ENCODE assay signal across 10 mouse cellular contexts in the genomic region with DNA sequence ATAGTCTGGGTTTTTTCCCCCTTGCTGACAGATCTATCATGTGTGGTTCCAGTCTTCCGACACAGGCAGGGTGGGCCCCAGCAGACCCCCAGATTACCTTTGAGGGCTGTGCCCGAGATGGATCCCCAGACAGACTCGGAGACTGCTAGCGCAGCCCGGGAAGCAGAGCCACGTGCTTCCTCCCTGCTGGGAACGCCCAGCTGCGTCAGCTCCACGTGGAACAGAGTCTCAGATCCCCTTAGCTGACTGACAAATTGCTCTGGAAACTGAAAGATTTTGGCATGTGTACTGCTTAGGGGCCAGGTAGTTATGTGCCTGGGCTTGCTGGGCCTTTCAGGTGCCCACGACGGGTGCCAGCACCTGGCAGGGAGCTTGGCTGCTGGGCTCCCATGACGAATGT. TPM values are rescaled to one million over a fixed set of nuclear protein-coding genes. Genes with fewer than 3 reads are reported as not detected.
DNase-seq lines count a peak whose midpoint lies in the region; ATAC-seq and TF ChIP-seq lines count a peak whose summit lies in the region.
"Had no signal": no experiment of that assay in that cellular context is flagged by ENCODE, and none has a peak within 500 bp of the region (broad histone marks: within the 10 kb centered on the region; RNA-seq: fewer than 3 reads in every experiment).

No protein-coding gene starts in this region.

- H3K4me1 ChIP-seq in midbrain, embryonic 10.5 days = peaks cover 11% of the 10 kb centered on the region; the same call in 1 of the 2 replicates
- H3K4me1 ChIP-seq in midbrain, postnatal 0 days (ENCODE audit: insufficient read depth, low read length) = no peaks in the 10 kb centered on the region
- peaks cover 12% of the 10 kb centered on the region; the same call in 1 of the 2 replicates for H3K4me1 ChIP-seq in embryonic facial prominence, embryonic 14.5 days (ENCODE audit: control insufficient read depth, insufficient read depth, low read length)
- 0 out of 2 replicates have a peak, but pooled peaks cover 4% of the 10 kb centered on the region for H3K4me1 ChIP-seq in limb, embryonic 14.5 days (ENCODE audit: control insufficient read depth, insufficient read depth, low read length)
- H3K4me1 ChIP-seq: lung, embryonic 15.5 days had no signal

- peak overlapping the region; percentile 57; the same call in 1 of the 2 replicates for H3K27ac ChIP-seq in midbrain, embryonic 10.5 days (replicated peaks)
- H3K27ac ChIP-seq in midbrain, postnatal 0 days (ENCODE audit: low read depth, low read length) = no peak overlapping the region
- peak overlapping the region; percentile 65 for H3K27ac ChIP-seq in embryonic facial prominence, embryonic 14.5 days (replicated peaks; ENCODE audit: low read depth, low read length)
- no peak overlapping the region; the same call in 1 of the 2 replicates for H3K27ac ChIP-seq in limb, embryonic 14.5 days (replicated peaks; ENCODE audit: low read depth, low read length)
- H3K27ac ChIP-seq: lung, embryonic 15.5 days had no signal

- H3K4me3 ChIP-seq in midbrain, embryonic 10.5 days = no peak overlapping the region
- no peak overlapping the region for H3K4me3 ChIP-seq in midbrain, postnatal 0 days (ENCODE audit: low read depth, low read length)
- no peak overlapping the region for H3K4me3 ChIP-seq in embryonic facial prominence, embryonic 14.5 days (ENCODE audit: low read depth, low read length)
- H3K4me3 ChIP-seq in limb, embryonic 14.5 days (replicated peaks; ENCODE audit: low read length) = no peak overlapping the region
- H3K4me3 ChIP-seq: lung, embryonic 15.5 days had no signal

- H3K36me3 ChIP-seq in midbrain, embryonic 10.5 days = peaks cover 22% of the 10 kb centered on the region
- peaks cover 20% of the 10 kb centered on the region for H3K36me3 ChIP-seq in midbrain, postnatal 0 days (ENCODE audit: insufficient read depth, low read length)
- peaks cover 14% of the 10 kb centered on the region; the same call in 1 of the 2 replicates for H3K36me3 ChIP-seq in embryonic facial prominence, embryonic 14.5 days (ENCODE audit: control insufficient read depth, insufficient read depth, low read length)
- H3K36me3 ChIP-seq in limb, embryonic 14.5 days (ENCODE audit: control insufficient read depth, insufficient read depth, low read length) = peaks cover 20% of the 10 kb centered on the region

- no peaks in the 10 kb centered on the region for H3K27me3 ChIP-seq in midbrain, embryonic 10.5 days (ENCODE audit: low read depth, poor library complexity, severe bottlenecking)
- no peaks in the 10 kb centered on the region for H3K27me3 ChIP-seq in midbrain, postnatal 0 days (ENCODE audit: insufficient read depth, low read length)
- H3K27me3 ChIP-seq in embryonic facial prominence, embryonic 14.5 days (replicated peaks; ENCODE audit: control insufficient read depth, insufficient read depth, low read length) = no peaks in the 10 kb centered on the region
- H3K27me3 ChIP-seq in limb, embryonic 14.5 days (ENCODE audit: control insufficient read depth, insufficient read depth, low read length) = no peaks in the 10 kb centered on the region
- H3K27me3 ChIP-seq: lung, embryonic 15.5 days had no signal

- no peak for ATAC-seq in midbrain, postnatal 0 days (ENCODE audit: low FRiP score)
- peak; percentile 54 for ATAC-seq in embryonic facial prominence, embryonic 14.5 days (ENCODE audit: low read depth)
- no peak for ATAC-seq in limb, embryonic 14.5 days (ENCODE audit: low FRiP score, low read depth)

- no peak overlapping the region for H3K9ac ChIP-seq in midbrain, postnatal 0 days (replicated peaks; ENCODE audit: low read length, poor library complexity, severe bottlenecking)
- H3K9ac ChIP-seq in embryonic facial prominence, embryonic 14.5 days (ENCODE audit: low read depth, low read length) = no peak overlapping the region
- no peak overlapping the region for H3K9ac ChIP-seq in limb, embryonic 14.5 days (ENCODE audit: low read depth, low read length, severe bottlenecking)
- H3K9ac ChIP-seq: lung, embryonic 15.5 days had no signal

- H3K4me2 ChIP-seq in midbrain, postnatal 0 days (ENCODE audit: low read depth, low read length, poor library complexity, severe bottlenecking) = no peak overlapping the region
- no peak overlapping the region for H3K4me2 ChIP-seq in embryonic facial prominence, embryonic 14.5 days (ENCODE audit: low read depth, low read length)
- no peak overlapping the region for H3K4me2 ChIP-seq in limb, embryonic 14.5 days (replicated peaks; ENCODE audit: low read depth, low read length, severe bottlenecking)
- H3K4me2 ChIP-seq: lung, embryonic 15.5 days had no signal

- no peak for TF ChIP-seq POLR2A in limb, embryonic 14.5 days (IDR thresholded peaks at IDR 0.05; ENCODE audit: borderline replicate concordance, extremely low read depth, insufficient read depth, insufficient read length)

- DNase-seq in midbrain, embryonic 10.5 days (ENCODE audit: low spot score) = no peak
- DNase-seq in midbrain, postnatal 0 days (ENCODE audit: low spot score) = no peak
- peak; percentile 70 for DNase-seq in brain, adult 2 months (ENCODE audit: low read depth, low spot score)
- DNase-seq in embryonic facial prominence, embryonic 14.5 days (ENCODE audit: low spot score) = peak; percentile 69
- DNase-seq in limb, embryonic 14.5 days (ENCODE audit: low spot score) = peak; percentile 9
- no peak for DNase-seq in left cerebral cortex, adult 8-10 months (ENCODE audit: low spot score in 2 of 2)
- no peak for DNase-seq in urinary bladder, postnatal 4 days (ENCODE audit: low spot score in 2 of 2)
- DNase-seq: gastrocnemius, postnatal 25 days; heart, postnatal 36 days had no signal

- TF ChIP-seq CTCF in midbrain, postnatal 0 days (IDR thresholded peaks at IDR 0.05) = no peak

- no peaks in the 10 kb centered on the region for H3K9me3 ChIP-seq in midbrain, embryonic 10.5 days (replicated peaks)
- H3K9me3 ChIP-seq in midbrain, postnatal 0 days (ENCODE audit: low read length) = no peaks in the 10 kb centered on the region
- H3K9me3 ChIP-seq in embryonic facial prominence, embryonic 14.5 days (ENCODE audit: control insufficient read depth, low read length) = no peaks in the 10 kb centered on the region
- H3K9me3 ChIP-seq in limb, embryonic 14.5 days (ENCODE audit: control insufficient read depth, low read length) = no peaks in the 10 kb centered on the region
- H3K9me3 ChIP-seq: lung, embryonic 15.5 days had no signal

- 80% methylated on average over 12 of the region's 12 CpGs for WGBS in midbrain, embryonic 10.5 days
- WGBS in midbrain, postnatal 0 days = 65% methylated on average over 12 of the region's 12 CpGs
- 47% methylated on average over 12 of the region's 12 CpGs for WGBS in embryonic facial prominence, embryonic 14.5 days
- WGBS in limb, embryonic 14.5 days = 50% methylated on average over 12 of the region's 12 CpGs

RNA-seq across cellular contexts. Expression of a gene that starts 38.0 kb away (rescaled TPM):
- polyA plus RNA-seq in midbrain, embryonic 10.5 days (2016; fragmentation: Nextera tagmentation; extraction: Ambion mirVana) = 38.8 and 55.4 TPM in 2 replicates
- 192 and 197 TPM in 2 replicates for total RNA-seq in midbrain, postnatal 0 days (2014; rRNA removed)
- 160 and 162 TPM in 2 replicates for polyA plus RNA-seq in midbrain, postnatal 0 days (2015; fragmentation: Nextera tagmentation; extraction: Ambion mirVana)
- polyA plus RNA-seq in embryonic facial prominence, embryonic 14.5 days (2014; fragmentation: Nextera tagmentation; extraction: Ambion mirVana) = 11.4 TPM in 2 replicates
- polyA plus RNA-seq in limb, embryonic 14.5 days (2012; rRNA removed) = 10.6 and 10.7 TPM in 2 replicates
- 13.2 and 13.7 TPM in 2 replicates for polyA plus RNA-seq in limb, embryonic 14.5 days (2014; fragmentation: Nextera tagmentation; extraction: Ambion mirVana)
- 100 to 1,000 TPM in 2 of 4 experiments, 10 to 100 TPM in 2; 87.4 to 112 (median 99.7) TPM for total RNA-seq in left cerebral cortex, adult 8-10 months (2022)

RNA-seq across cellular contexts. Expression of a gene that starts 52.6 kb away (rescaled TPM):
- polyA plus RNA-seq in midbrain, embryonic 10.5 days (2016; fragmentation: Nextera tagmentation; extraction: Ambion mirVana) = 21.9 and 22.2 TPM in 2 replicates
- 1.3 TPM in 2 replicates for total RNA-seq in midbrain, postnatal 0 days (2014; rRNA removed)
- 1.4 and 1.7 TPM in 2 replicates for polyA plus RNA-seq in midbrain, postnatal 0 days (2015; fragmentation: Nextera tagmentation; extraction: Ambion mirVana)
- 11.6 and 13.8 TPM in 2 replicates for polyA plus RNA-seq in embryonic facial prominence, embryonic 14.5 days (2014; fragmentation: Nextera tagmentation; extraction: Ambion mirVana)
- 8.7 and 9.6 TPM in 2 replicates for polyA plus RNA-seq in limb, embryonic 14.5 days (2012; rRNA removed)
- 9.0 and 13.8 TPM in 2 replicates for polyA plus RNA-seq in limb, embryonic 14.5 days (2014; fragmentation: Nextera tagmentation; extraction: Ambion mirVana)
- total RNA-seq in left cerebral cortex, adult 8-10 months (2022) = 10 to 100 TPM; 35.3 to 41.0 (median 39.8) TPM

Comparison
In these comparisons a context has a peak if more than half of its experiments do, and no peak if none do; other contexts are left out.
1. H3K27ac ChIP-seq: peak in midbrain, embryonic 10.5 days (single experiment) and embryonic facial prominence, embryonic 14.5 days (single experiment); none in midbrain, postnatal 0 days (single experiment) and limb, embryonic 14.5 days (single experiment).
2. DNase-seq: peak in brain, adult 2 months (single experiment), embryonic facial prominence, embryonic 14.5 days (single experiment) and limb, embryonic 14.5 days (single experiment); none in midbrain, embryonic 10.5 days (single experiment), midbrain, postnatal 0 days (single experiment), left cerebral cortex, adult 8-10 months (0 of 2) and urinary bladder, postnatal 4 days (0 of 2).